Mouse (Mus musculus) liver, embryonic 14.5 days (tissue): ENCODE measurements around the gene Afap1.
A peak's percentile ranks its signal among the peaks of the same experiment; 100 is the strongest.

Source experiments
- CTCF ChIP-seq: IDR thresholded peaks from 2 replicates; pipeline ENCODE4 v1.5.1; 2016; ENCODE audit warnings: antibody characterized with exemption, low read depth, control low read depth
- EP300 ChIP-seq: IDR thresholded peaks from 2 replicates; pipeline ENCODE4 v1.6.1; 2016; ENCODE audit warnings: antibody characterized with exemption, low read depth

DNA sequence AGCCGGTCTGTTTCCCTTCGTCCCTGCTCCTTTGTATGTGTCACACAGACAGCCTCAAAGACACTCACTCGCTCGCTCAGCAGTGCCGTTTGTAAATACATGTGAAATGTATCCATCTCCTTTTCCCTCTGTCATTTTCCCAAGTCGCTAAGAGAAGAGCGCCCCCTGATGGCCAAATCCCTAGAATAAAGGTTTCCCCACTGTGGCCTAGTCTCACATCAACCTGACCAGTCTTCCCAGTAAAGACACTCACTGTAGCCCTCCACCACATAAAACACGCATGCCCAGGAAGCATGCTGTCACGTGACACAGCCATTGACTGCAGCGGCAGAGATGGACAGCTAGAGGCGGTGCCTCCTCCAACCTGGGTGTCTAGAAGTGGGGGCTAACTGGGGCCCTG lies 8.9 kb upstream of the Afap1 start:
- TF ChIP-seq CTCF (peak; percentile 46), EP300 (no peak)
